Mouse (Mus musculus): Measurements from ENCODE around the gene Adra1b. TPM values are rescaled to one million over a fixed set of nuclear protein-coding genes. Genes with fewer than 3 reads are reported as not detected.

The Adra1b gene
- 3.4 and 4.0 TPM in 2 replicates for polyA plus RNA-seq (2014; fragmentation: Nextera tagmentation; extraction: Ambion mirVana)

GRCm38 (mm10) chr11:43901051-43901654, at the start of gene Adra1b:
Gene Adra1b, minus strand, starts transcription at chr11:43901210.
- no peaks in the 10 kb centered on the region for H3K9me3 ChIP-seq (ENCODE audit: control insufficient read depth, low read length)
- no peak within 1 kb of the TSS for H3K4me2 ChIP-seq (ENCODE audit: low read length)
- no peak within 1 kb of the TSS for H3K4me3 ChIP-seq (ENCODE audit: control insufficient read depth in 1 of 2, insufficient read depth in 1 of 2, low read depth in 1 of 2, low read length in 2 of 2)
- no peaks in the 10 kb centered on the region for H3K27me3 ChIP-seq (ENCODE audit: control insufficient read depth, insufficient read depth, low read length)
- no peaks in the 10 kb centered on the region for H3K36me3 ChIP-seq (ENCODE audit: control insufficient read depth, insufficient read depth, low read length)
- H3K9ac ChIP-seq (ENCODE audit: low read length) = no peak within 1 kb of the TSS
- 80% methylated on average over 6 of the region's 6 CpGs for WGBS
- no peak for ATAC-seq (ENCODE audit: insufficient number of reproducible peaks, insufficient read depth, low FRiP score, low read depth)
- H3K27ac ChIP-seq (replicated peaks in 1 of 2; ENCODE audit: control insufficient read depth in 1 of 2, insufficient read depth in 1 of 2, low read depth in 2 of 2, low read length in 2 of 2) = no peak within 1 kb of the TSS
- H3K4me1 ChIP-seq (ENCODE audit: control insufficient read depth in 2 of 2, insufficient read depth in 2 of 2, low read length in 2 of 2) = no peaks in the 10 kb centered on the region

- Histone ChIP-seq H3K9me3 (ENCODE audit: control insufficient read depth, low read length) (no peaks in the 10 kb centered on the region), H3K36me3 (ENCODE audit: control insufficient read depth, insufficient read depth, low read length) (no peaks in the 10 kb centered on the region), H3K27ac (replicated peaks in 1 of 2; ENCODE audit: control insufficient read depth in 1 of 2, insufficient read depth in 1 of 2, low read depth in 2 of 2, low read length in 2 of 2) (no peak overlapping the region), H3K9ac (ENCODE audit: low read length) (no peak overlapping the region), H3K4me2 (ENCODE audit: low read length) (no peak overlapping the region), H3K4me3 (ENCODE audit: control insufficient read depth in 1 of 2, insufficient read depth in 1 of 2, low read depth in 1 of 2, low read length in 2 of 2) (no peak overlapping the region), H3K4me1 (ENCODE audit: control insufficient read depth in 2 of 2, insufficient read depth in 2 of 2, low read length in 2 of 2) (no peaks in the 10 kb centered on the region), H3K27me3 (ENCODE audit: control insufficient read depth, insufficient read depth, low read length) (no peaks in the 10 kb centered on the region)
- no peak for ATAC-seq (ENCODE audit: insufficient number of reproducible peaks, insufficient read depth, low FRiP score, low read depth)
- WGBS = 88% methylated on average over 1 of the region's 1 CpGs
Observed at GRCm38 (mm10) chr11:43950274-43950673, 49.3 kb upstream of the Adra1b start.

- Histone ChIP-seq H3K4me2 (ENCODE audit: low read length) (no peak overlapping the region), H3K9ac (ENCODE audit: low read length) (no peak overlapping the region), H3K27me3 (ENCODE audit: control insufficient read depth, insufficient read depth, low read length) (no peaks in the 10 kb centered on the region), H3K4me3 (ENCODE audit: control insufficient read depth in 1 of 2, insufficient read depth in 1 of 2, low read depth in 1 of 2, low read length in 2 of 2) (no peak overlapping the region), H3K4me1 (ENCODE audit: control insufficient read depth in 2 of 2, insufficient read depth in 2 of 2, low read length in 2 of 2) (no peaks in the 10 kb centered on the region), H3K27ac (replicated peaks in 1 of 2; ENCODE audit: control insufficient read depth in 1 of 2, insufficient read depth in 1 of 2, low read depth in 2 of 2, low read length in 2 of 2) (no peak overlapping the region), H3K9me3 (ENCODE audit: control insufficient read depth, low read length) (no peaks in the 10 kb centered on the region), H3K36me3 (ENCODE audit: control insufficient read depth, insufficient read depth, low read length) (no peaks in the 10 kb centered on the region)
- no peak for ATAC-seq (ENCODE audit: insufficient number of reproducible peaks, insufficient read depth, low FRiP score, low read depth)
- WGBS = 55% methylated on average over 2 of the region's 2 CpGs
Observed at GRCm38 (mm10) chr11:43943781-43944180, 42.8 kb upstream of the Adra1b start.

GRCm38 (mm10) chr11:43943167-43943566, 42.2 kb upstream of the Adra1b start:
- Histone ChIP-seq H3K9ac (ENCODE audit: low read length) (no peak overlapping the region), H3K27ac (replicated peaks in 1 of 2; ENCODE audit: control insufficient read depth in 1 of 2, insufficient read depth in 1 of 2, low read depth in 2 of 2, low read length in 2 of 2) (no peak overlapping the region), H3K9me3 (ENCODE audit: control insufficient read depth, low read length) (no peaks in the 10 kb centered on the region), H3K36me3 (ENCODE audit: control insufficient read depth, insufficient read depth, low read length) (no peaks in the 10 kb centered on the region), H3K4me2 (ENCODE audit: low read length) (no peak overlapping the region), H3K4me1 (ENCODE audit: control insufficient read depth in 2 of 2, insufficient read depth in 2 of 2, low read length in 2 of 2) (no peaks in the 10 kb centered on the region), H3K27me3 (ENCODE audit: control insufficient read depth, insufficient read depth, low read length) (no peaks in the 10 kb centered on the region), H3K4me3 (ENCODE audit: control insufficient read depth in 1 of 2, insufficient read depth in 1 of 2, low read depth in 1 of 2, low read length in 2 of 2) (no peak overlapping the region)
- 71% methylated on average over 1 of the region's 1 CpGs for WGBS
- no peak for ATAC-seq (ENCODE audit: insufficient number of reproducible peaks, insufficient read depth, low FRiP score, low read depth)

GRCm38 (mm10) chr11:43940501-43941202, 39.6 kb upstream of the Adra1b start:
- Histone ChIP-seq H3K27ac (replicated peaks in 1 of 2; ENCODE audit: control insufficient read depth in 1 of 2, insufficient read depth in 1 of 2, low read depth in 2 of 2, low read length in 2 of 2) (no peak overlapping the region), H3K9me3 (ENCODE audit: control insufficient read depth, low read length) (no peaks in the 10 kb centered on the region), H3K4me1 (ENCODE audit: control insufficient read depth in 2 of 2, insufficient read depth in 2 of 2, low read length in 2 of 2) (no peaks in the 10 kb centered on the region), H3K36me3 (ENCODE audit: control insufficient read depth, insufficient read depth, low read length) (no peaks in the 10 kb centered on the region), H3K27me3 (ENCODE audit: control insufficient read depth, insufficient read depth, low read length) (no peaks in the 10 kb centered on the region), H3K4me3 (ENCODE audit: control insufficient read depth in 1 of 2, insufficient read depth in 1 of 2, low read depth in 1 of 2, low read length in 2 of 2) (no peak overlapping the region), H3K9ac (ENCODE audit: low read length) (no peak overlapping the region), H3K4me2 (ENCODE audit: low read length) (no peak overlapping the region)
- 88% methylated on average over 6 of the region's 6 CpGs for WGBS
- ATAC-seq (ENCODE audit: insufficient number of reproducible peaks, insufficient read depth, low FRiP score, low read depth) = no peak

GRCm38 (mm10) chr11:43936023-43936422, 35.0 kb upstream of the Adra1b start:
- no peaks in the 10 kb centered on the region for H3K27me3 ChIP-seq (ENCODE audit: control insufficient read depth, insufficient read depth, low read length)
- H3K9me3 ChIP-seq (ENCODE audit: control insufficient read depth, low read length) = no peaks in the 10 kb centered on the region
- H3K4me3 ChIP-seq (ENCODE audit: control insufficient read depth in 1 of 2, insufficient read depth in 1 of 2, low read depth in 1 of 2, low read length in 2 of 2) = no peak overlapping the region
- H3K4me1 ChIP-seq (ENCODE audit: control insufficient read depth in 2 of 2, insufficient read depth in 2 of 2, low read length in 2 of 2) = peaks cover 5% of the 10 kb centered on the region in 2 experiments; a peak in 3 of 4 replicates
- no peak overlapping the region for H3K4me2 ChIP-seq (ENCODE audit: low read length)
- WGBS = 91% methylated on average over 2 of the region's 2 CpGs
- no peaks in the 10 kb centered on the region for H3K36me3 ChIP-seq (ENCODE audit: control insufficient read depth, insufficient read depth, low read length)
- no peak for ATAC-seq (ENCODE audit: insufficient number of reproducible peaks, insufficient read depth, low FRiP score, low read depth)
- no peak overlapping the region for H3K9ac ChIP-seq (ENCODE audit: low read length)
- H3K27ac ChIP-seq (replicated peaks in 1 of 2; ENCODE audit: control insufficient read depth in 1 of 2, insufficient read depth in 1 of 2, low read depth in 2 of 2, low read length in 2 of 2) = no peak overlapping the region

- no peak for ATAC-seq (ENCODE audit: insufficient number of reproducible peaks, insufficient read depth, low FRiP score, low read depth)
- H3K27ac ChIP-seq (replicated peaks in 1 of 2; ENCODE audit: control insufficient read depth in 1 of 2, insufficient read depth in 1 of 2, low read depth in 2 of 2, low read length in 2 of 2) = no peak overlapping the region
- H3K9ac ChIP-seq (ENCODE audit: low read length) = no peak overlapping the region
- H3K4me2 ChIP-seq (ENCODE audit: low read length) = no peak overlapping the region
- H3K4me3 ChIP-seq (ENCODE audit: control insufficient read depth in 1 of 2, insufficient read depth in 1 of 2, low read depth in 1 of 2, low read length in 2 of 2) = no peak overlapping the region
- no peaks in the 10 kb centered on the region for H3K9me3 ChIP-seq (ENCODE audit: control insufficient read depth, low read length)
- no peaks in the 10 kb centered on the region for H3K27me3 ChIP-seq (ENCODE audit: control insufficient read depth, insufficient read depth, low read length)
- 36% methylated on average over 6 of the region's 6 CpGs for WGBS
- no peaks in the 10 kb centered on the region for H3K36me3 ChIP-seq (ENCODE audit: control insufficient read depth, insufficient read depth, low read length)
- H3K4me1 ChIP-seq (ENCODE audit: control insufficient read depth in 2 of 2, insufficient read depth in 2 of 2, low read length in 2 of 2) = peaks cover 5 to 11% of the 10 kb centered on the region in 2 experiments
Observed at GRCm38 (mm10) chr11:43933480-43933879, 32.5 kb upstream of the Adra1b start.

All from heart, embryonic 14.5 days (tissue).